Comparison of ENCODE assay signal across 1 mouse cellular context in the genomic region with DNA sequence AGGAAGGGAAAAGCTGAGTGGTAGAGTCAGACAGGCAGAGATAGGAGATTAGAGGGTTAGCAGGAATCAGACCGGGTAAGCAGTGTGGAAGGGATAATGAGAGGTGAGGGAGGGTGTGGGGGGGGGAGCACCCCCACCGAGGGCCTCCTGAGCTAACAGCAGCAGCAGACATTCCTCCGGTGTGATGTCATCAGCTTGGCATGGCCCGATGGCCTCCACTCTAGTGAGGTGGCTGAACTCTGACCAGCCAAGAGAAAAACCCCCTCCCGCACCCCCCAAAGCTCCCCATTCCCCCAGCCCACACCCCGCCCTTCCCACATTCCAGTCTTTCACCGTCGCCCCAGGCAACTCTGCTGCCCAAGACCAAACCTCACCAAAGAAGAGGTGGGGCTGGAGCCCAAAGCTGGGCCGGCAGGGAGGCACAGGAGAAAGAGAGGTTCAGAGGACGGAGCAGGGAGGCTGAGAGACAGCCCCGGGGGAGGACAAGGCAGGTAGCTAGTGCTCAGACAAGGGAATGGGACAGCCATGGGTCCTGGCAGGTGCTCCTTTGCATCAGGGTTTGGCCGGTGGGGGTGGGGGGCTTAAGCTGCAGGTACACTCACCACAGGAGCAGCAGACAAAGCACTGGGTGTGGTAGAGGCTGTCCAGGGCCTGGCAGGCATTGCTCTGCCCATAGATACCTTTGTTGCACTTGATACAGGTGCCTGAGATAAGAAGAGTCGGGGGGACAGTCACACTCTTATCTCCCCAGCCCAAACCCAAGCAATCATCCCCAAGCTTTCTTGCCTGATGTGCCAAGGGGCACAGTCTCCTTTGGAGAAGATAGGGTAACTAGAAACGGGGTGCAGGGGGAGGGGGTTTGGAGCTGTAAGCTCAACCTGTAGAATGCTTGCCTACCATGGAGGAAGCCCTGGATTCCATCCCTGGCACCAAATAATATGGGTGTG.
TF ChIP-seq lines count a peak whose summit lies in the region.

No protein-coding gene starts in this region.

TF ChIP-seq in myocyte, 11 proteins besides CTCF, POLR2A, EP300 and RAD21 (continued from another document):
- TF ChIP-seq TCF12 (IDR thresholded peaks at IDR 0.05; ENCODE audit: insufficient read depth, poor library complexity, severe bottlenecking): no peak
- TF ChIP-seq MYOG (IDR thresholded peaks at IDR 0.05; ENCODE audit: control insufficient read depth in 1 of 3, insufficient read depth in 1 of 3, insufficient read length in 2 of 3, low read depth in 2 of 3): no peak
